Mouse (Mus musculus) intestine, embryonic 16.5 days (tissue): ENCODE measurements around the gene Zfp646. TPM values are rescaled to one million over a fixed set of nuclear protein-coding genes. Genes with fewer than 3 reads are reported as not detected.
A peak's percentile ranks its signal among the peaks of the same experiment; 100 is the strongest.
"Not testable (repeated sequence)": the region's sequence is repeated elsewhere in the genome, so short reads cannot be mapped to it uniquely, and the experiment has no call there.

Experiments
- ATAC-seq: fragments of 200-750 bp; cut with Nextera tagmentation; 2 replicates; pipeline ENCODE4 v1.8.0; 2017; ENCODE audit warnings: moderate TSS enrichment, moderate library complexity
- H3K27ac ChIP-seq: fragments of 300-500 bp; sonication (generic); 2 replicates; pipeline ENCODE4 v1.5.1; 2014; ENCODE audit warnings: mild to moderate bottlenecking, low read length
- H3K27me3 ChIP-seq: fragments of 300-500 bp; sonication (generic); replicated peaks from 2 replicates; pipeline ENCODE4 v1.6.1; 2014; ENCODE audit warnings: low read length, control low read depth, mixed read lengths; ENCODE audit not compliant: control insufficient read depth, insufficient read depth
- H3K36me3 ChIP-seq: fragments of 300-500 bp; sonication (generic); 2 replicates; pipeline ENCODE4 v1.6.1; 2014; ENCODE audit warnings: low read length, control low read depth; ENCODE audit not compliant: control insufficient read depth, insufficient read depth
- H3K4me1 ChIP-seq: fragments of 300-500 bp; sonication (generic); 2 replicates; pipeline ENCODE4 v1.6.1; 2014; ENCODE audit warnings: low read length, control low read depth, mixed read lengths; ENCODE audit not compliant: control insufficient read depth, insufficient read depth
- H3K4me2 ChIP-seq: fragments of 300-500 bp; sonication (generic); 2 replicates; pipeline ENCODE4 v1.6.1; 2014; ENCODE audit warnings: low read depth, low read length, control low read depth
- H3K4me3 ChIP-seq: fragments of 300-500 bp; sonication (generic); 2 replicates; pipeline ENCODE4 v1.5.1; 2014; ENCODE audit warnings: mild to moderate bottlenecking, low read length
- H3K9ac ChIP-seq: fragments of 300-500 bp; sonication (generic); 2 replicates; pipeline ENCODE4 v1.6.1; 2014; ENCODE audit warnings: low read depth, low read length
- H3K9me3 ChIP-seq: fragments of 300-500 bp; sonication (generic); 2 replicates; pipeline ENCODE4 v1.6.1; 2016; ENCODE audit warnings: low read length, control low read depth; ENCODE audit not compliant: control insufficient read depth
- WGBS: fragments of 180-500 bp; shearing (Covaris S2); extraction: QIAGEN DNeasy Blood & Tissue Kit; methylation state at CpG from one replicate; pipeline ENCODE4 v1.1.7; 2014; 5-methylcytosine and 5-hydroxymethylcytosine counted together
- polyA plus RNA-seq: library from polyadenylated mRNA; unstranded; fragments of >200 nt; fragmentation: Nextera tagmentation; extraction: Ambion mirVana; gene quantifications from 2 replicates; pipeline ENCODE4 v1.2.1, GENCODE M21; 2015

The Zfp646 gene
- polyA plus RNA-seq: 7.2 and 8.9 TPM in 2 replicates

- Histone ChIP-seq H3K9ac (peak within 1 kb of the TSS; percentile 99), H3K27me3 (no peaks in the 10 kb centered on the region), H3K27ac (peak within 1 kb of the TSS; percentile 100), H3K4me2 (peak within 1 kb of the TSS; percentile 72), H3K4me1 (peaks cover 21% of the 10 kb centered on the region), H3K4me3 (peak within 1 kb of the TSS; percentile 99), H3K36me3 (peaks cover 24% of the 10 kb centered on the region), H3K9me3 (no peaks in the 10 kb centered on the region)
- ATAC-seq: peak; percentile 92
- under 1% methylated on average over 41 of the region's 41 CpGs for WGBS
Measured at GRCm38 (mm10) chr7:127876041-127876466, at the start of gene Zfp646. Zfp646 (plus strand) TSS chr7:127876221.

GRCm38 (mm10) chr7:127835550-127835949 is 40.5 kb upstream of the Zfp646 start:
- no peak for ATAC-seq
- Histone ChIP-seq H3K4me2 (no peak overlapping the region), H3K9ac (no peak overlapping the region), H3K9me3 (no peaks in the 10 kb centered on the region), H3K36me3 (no peaks in the 10 kb centered on the region), H3K27ac (no peak overlapping the region), H3K4me1 (no peaks in the 10 kb centered on the region), H3K4me3 (no peak overlapping the region), H3K27me3 (no peaks in the 10 kb centered on the region)
- WGBS: 84% methylated on average over 2 of the region's 2 CpGs

- Histone ChIP-seq H3K27me3 (no peaks in the 10 kb centered on the region), H3K9ac (no peak overlapping the region), H3K36me3 (no peaks in the 10 kb centered on the region), H3K4me2 (no peak overlapping the region), H3K4me1 (0 out of 2 replicates have a peak, but pooled peaks cover 4% of the 10 kb centered on the region), H3K4me3 (no peak overlapping the region), H3K9me3 (no peaks in the 10 kb centered on the region), H3K27ac (no peak overlapping the region)
- WGBS: 90% methylated on average over 5 of the region's 5 CpGs
- no peak for ATAC-seq
Measured at GRCm38 (mm10) chr7:127837473-127837872, 38.5 kb upstream of the Zfp646 start.

DNA sequence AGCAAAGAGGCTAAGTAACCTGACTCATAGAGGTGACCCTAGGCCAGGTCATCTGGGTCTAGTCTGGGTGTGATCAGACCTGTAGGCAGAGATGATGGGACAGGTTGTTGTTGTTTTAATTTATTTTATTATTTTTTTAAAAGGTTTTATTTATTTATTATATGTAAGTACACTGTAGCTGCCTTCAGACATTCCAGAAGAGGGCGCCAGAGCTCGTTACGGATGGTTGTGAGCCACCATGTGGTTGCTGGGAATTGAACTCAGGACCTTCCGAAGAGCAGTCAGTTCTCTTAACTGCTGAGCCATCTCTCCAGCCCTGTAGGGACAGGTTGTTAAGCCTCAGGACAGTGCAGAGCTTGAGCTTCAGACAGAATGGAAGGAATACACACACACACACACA is 38.1 kb upstream of the Zfp646 start:
- not testable (repeated sequence) for H3K9ac ChIP-seq
- 76% methylated on average over 4 of the region's 4 CpGs for WGBS

GRCm38 (mm10) chr7:127840031-127840430 is 36.0 kb upstream of the Zfp646 start:
- H3K4me3 ChIP-seq, ATAC-seq, H3K9me3 ChIP-seq, H3K4me2 ChIP-seq, H3K27ac ChIP-seq, H3K27me3 ChIP-seq, H3K9ac ChIP-seq, H3K36me3 ChIP-seq: not testable (repeated sequence)
- peaks cover 10% of the 10 kb centered on the region for H3K4me1 ChIP-seq
- 79% methylated on average over 2 of the region's 2 CpGs for WGBS

More for the DNA sequence above, 38.1 kb upstream of the Zfp646 start:
- not testable (repeated sequence) for H3K4me2 ChIP-seq, H3K4me1 ChIP-seq, H3K4me3 ChIP-seq, ATAC-seq, H3K9me3 ChIP-seq, H3K27me3 ChIP-seq, H3K36me3 ChIP-seq, H3K27ac ChIP-seq

DNA sequence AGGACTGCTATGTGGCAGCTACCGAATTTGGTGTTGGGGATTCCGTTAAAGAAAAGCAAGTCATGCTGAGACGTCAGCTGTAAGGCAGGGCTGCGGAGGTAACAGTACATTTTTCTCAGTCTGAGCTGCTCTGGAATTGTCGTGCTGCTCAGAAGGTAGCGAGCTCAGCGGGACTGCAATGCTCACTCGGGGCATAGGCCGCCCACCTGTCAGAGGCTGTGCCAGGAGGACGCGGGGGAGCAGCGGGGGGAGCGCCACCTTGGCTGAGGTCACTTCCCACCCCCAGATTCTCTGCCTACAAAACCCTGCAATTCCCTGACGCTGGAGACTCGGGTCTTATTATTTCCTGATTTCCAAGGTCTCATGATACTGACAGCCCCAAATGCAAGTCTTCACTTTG is 35.1 kb upstream of the Zfp646 start:
- ATAC-seq: peak; percentile 19

DNA sequence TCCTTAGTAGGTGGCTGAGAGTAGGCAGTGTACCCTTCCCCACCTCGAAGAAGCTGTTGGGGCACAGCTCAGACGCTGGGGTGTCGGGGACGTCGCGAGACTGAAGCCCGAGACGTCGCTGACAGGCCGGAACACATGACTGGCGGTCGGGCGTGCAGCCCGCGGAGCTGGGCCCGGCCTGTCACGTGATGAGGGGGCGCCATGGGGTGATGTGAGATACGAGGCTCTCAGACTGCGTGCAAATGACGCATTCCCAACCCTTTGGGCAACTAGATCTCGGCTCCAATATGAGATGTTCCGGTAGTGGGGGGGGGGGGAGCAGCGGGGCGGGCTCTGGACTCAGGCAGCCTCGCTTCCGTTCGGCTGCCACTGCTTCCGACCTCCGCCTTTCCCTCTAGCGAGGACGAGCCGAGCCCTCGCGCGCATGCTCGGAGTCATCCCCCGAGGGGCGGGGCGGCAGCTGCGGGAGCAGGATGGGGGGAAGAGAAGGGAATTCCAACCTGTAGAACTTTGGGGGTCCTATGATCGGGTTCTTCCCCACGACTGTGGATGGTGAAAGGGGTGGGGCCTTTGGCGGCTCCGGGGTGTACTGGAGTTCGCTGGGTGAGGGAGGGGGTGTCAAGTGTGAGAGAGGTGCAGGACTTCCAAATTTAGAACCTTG is 34.6 kb upstream of the Zfp646 start:
- peaks cover 10% of the 10 kb centered on the region for H3K4me1 ChIP-seq

More for the DNA sequence above, 35.1 kb upstream of the Zfp646 start:
- 3% methylated on average over 15 of the region's 15 CpGs for WGBS
- peak overlapping the region; percentile 88 for H3K9ac ChIP-seq
- peaks cover 2% of the 10 kb centered on the region; the same call in 1 of the 2 replicates for H3K36me3 ChIP-seq
- no peaks in the 10 kb centered on the region for H3K9me3 ChIP-seq
- H3K4me1 ChIP-seq: peaks cover 10% of the 10 kb centered on the region
- H3K27me3 ChIP-seq: no peaks in the 10 kb centered on the region
- H3K27ac ChIP-seq: peak overlapping the region; percentile 94
- H3K4me3 ChIP-seq: peak overlapping the region; percentile 75
- peak overlapping the region; percentile 79 for H3K4me2 ChIP-seq

GRCm38 (mm10) chr7:127842001-127842718 is 33.9 kb upstream of the Zfp646 start:
- peak overlapping the region; percentile 75 for H3K4me3 ChIP-seq
- WGBS: under 1% methylated on average over 35 of the region's 40 CpGs
- peak overlapping the region; percentile 94 for H3K27ac ChIP-seq
- no peaks in the 10 kb centered on the region for H3K9me3 ChIP-seq
- H3K9ac ChIP-seq: peak overlapping the region; percentile 88
- H3K4me1 ChIP-seq: peaks cover 10% of the 10 kb centered on the region
- ATAC-seq: peak; percentile 79
- H3K4me2 ChIP-seq: peak overlapping the region; percentile 79
- peaks cover 9% of the 10 kb centered on the region; the same call in 1 of the 2 replicates for H3K36me3 ChIP-seq
- H3K27me3 ChIP-seq: no peaks in the 10 kb centered on the region

More for the DNA sequence above, 34.6 kb upstream of the Zfp646 start:
- Histone ChIP-seq H3K9ac (peak overlapping the region; percentile 88), H3K36me3 (peaks cover 2% of the 10 kb centered on the region; the same call in 1 of the 2 replicates), H3K4me2 (peak overlapping the region; percentile 79), H3K9me3 (no peaks in the 10 kb centered on the region), H3K27me3 (no peaks in the 10 kb centered on the region), H3K27ac (peak overlapping the region; percentile 94), H3K4me3 (peak overlapping the region; percentile 75)
- under 1% methylated on average over 44 of the region's 46 CpGs for WGBS
- ATAC-seq: peak; percentile 91
